In the genomic region with DNA sequence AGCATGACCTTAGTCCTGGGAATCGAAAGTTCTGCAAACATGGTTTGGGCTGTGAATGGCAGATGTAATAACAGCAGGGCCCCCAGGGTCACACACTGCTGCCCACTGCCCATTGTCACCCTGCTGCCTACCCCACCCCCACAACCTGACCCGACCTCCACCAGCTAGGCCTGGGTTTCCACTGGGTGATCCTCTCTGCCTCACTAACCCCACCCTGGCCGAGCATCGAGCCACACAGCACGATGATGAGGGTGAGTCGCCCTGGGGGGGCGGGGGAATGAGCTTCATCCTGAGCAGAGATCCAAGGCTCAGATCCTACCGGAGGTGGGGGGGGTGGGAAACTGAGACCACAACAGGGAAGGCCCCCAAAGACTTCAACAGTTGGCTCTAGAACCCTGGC, we compare ENCODE assay signal across 34 mouse cellular contexts. TPM values are rescaled to one million over a fixed set of nuclear protein-coding genes. Genes with fewer than 3 reads are reported as not detected.
DNase-seq lines count a peak whose midpoint lies in the region; ATAC-seq lines count a peak whose summit lies in the region.
"Had no signal": no experiment of that assay in that cellular context is flagged by ENCODE, and none has a peak within 500 bp of the region (broad histone marks: within the 10 kb centered on the region; RNA-seq: fewer than 3 reads in every experiment).

No protein-coding gene starts in this region.

- no peak overlapping the region for H3K27ac ChIP-seq in kidney, embryonic 16.5 days (ENCODE audit: low read length)
- H3K27ac ChIP-seq in limb, embryonic 10.5 days, result peak overlapping the region; percentile 94
- H3K27ac ChIP-seq: embryonic facial prominence, embryonic 12.5 days; intestine, embryonic 15.5 days; liver, embryonic 14.5 days; neural tube, embryonic 13.5 days had no signal

- no peaks in the 10 kb centered on the region for H3K36me3 ChIP-seq in kidney, embryonic 16.5 days (ENCODE audit: insufficient read depth, low read length)
- no peaks in the 10 kb centered on the region for H3K36me3 ChIP-seq in limb, embryonic 10.5 days
- H3K36me3 ChIP-seq: embryonic facial prominence, embryonic 12.5 days; heart, embryonic 15.5 days; intestine, embryonic 15.5 days; limb, embryonic 15.5 days; neural tube, embryonic 13.5 days had no signal

- ATAC-seq in kidney, embryonic 16.5 days (ENCODE audit: low FRiP score, low TSS enrichment), result peak; percentile 29; the same call in 1 of the 2 replicates
- ATAC-seq: hindbrain, embryonic 16.5 days; intestine, embryonic 15.5 days had no signal

- WGBS in kidney, embryonic 16.5 days, result 25% methylated on average over 8 of the region's 8 CpGs
- 82% methylated on average over 8 of the region's 8 CpGs for WGBS in limb, embryonic 10.5 days

- no peaks in the 10 kb centered on the region for H3K27me3 ChIP-seq in kidney, embryonic 16.5 days (ENCODE audit: insufficient read depth, low read length)
- no peaks in the 10 kb centered on the region for H3K27me3 ChIP-seq in limb, embryonic 10.5 days (ENCODE audit: low read depth, poor library complexity, severe bottlenecking)
- H3K27me3 ChIP-seq: embryonic facial prominence, embryonic 12.5 days; heart, embryonic 15.5 days; intestine, embryonic 15.5 days; limb, embryonic 15.5 days; neural tube, embryonic 13.5 days had no signal

- no peak overlapping the region for H3K4me2 ChIP-seq in kidney, embryonic 16.5 days (replicated peaks; ENCODE audit: low read depth, low read length)
- H3K4me2 ChIP-seq: embryonic facial prominence, embryonic 12.5 days; heart, embryonic 15.5 days; intestine, embryonic 15.5 days; limb, embryonic 15.5 days; lung, embryonic 14.5 days; neural tube, embryonic 13.5 days had no signal

- no peak overlapping the region for H3K4me3 ChIP-seq in kidney, embryonic 16.5 days (ENCODE audit: low read length)
- no peak overlapping the region for H3K4me3 ChIP-seq in limb, embryonic 10.5 days
- H3K4me3 ChIP-seq: embryonic facial prominence, embryonic 12.5 days; erythroblast, embryonic 14.5 days; heart, embryonic 15.5 days; intestine, embryonic 15.5 days; limb, embryonic 15.5 days; megakaryocyte, embryonic 14.5 days; neural tube, embryonic 13.5 days had no signal

- peak; percentile 87 for DNase-seq in heart, adult 11 months
- DNase-seq in heart, adult 18-20 months, result no peak
- no peak for DNase-seq in kidney, postnatal 4 days
- DNase-seq in NIH3T3 (ENCODE audit: low read depth), result peak; percentile 40
- DNase-seq in limb, embryonic 10.5 days (ENCODE audit: low spot score), result no peak
- DNase-seq in testis, postnatal 10 days (ENCODE audit: low spot score), result no peak
- DNase-seq: heart, postnatal 4 days; kidney, postnatal 36 days; lung, embryonic 14.5 days; lung, postnatal 36 days; midbrain, embryonic 14.5 days; right cerebral cortex, adult 18-20 months; right cerebral cortex, postnatal 4 days; thymus, postnatal 25 days had no signal

- H3K9ac ChIP-seq in kidney, embryonic 16.5 days (replicated peaks; ENCODE audit: low read length), result no peak overlapping the region
- H3K9ac ChIP-seq: embryonic facial prominence, embryonic 12.5 days; heart, embryonic 15.5 days; intestine, embryonic 15.5 days; limb, embryonic 15.5 days; liver, embryonic 14.5 days; lung, embryonic 14.5 days; neural tube, embryonic 13.5 days had no signal

- no peaks in the 10 kb centered on the region for H3K9me3 ChIP-seq in kidney, embryonic 16.5 days (ENCODE audit: low read length)
- no peaks in the 10 kb centered on the region for H3K9me3 ChIP-seq in limb, embryonic 10.5 days (replicated peaks)
- H3K9me3 ChIP-seq: embryonic facial prominence, embryonic 12.5 days; heart, embryonic 15.5 days; intestine, embryonic 15.5 days; limb, embryonic 15.5 days; megakaryocyte, embryonic 14.5 days; neural tube, embryonic 13.5 days had no signal

- H3K4me1 ChIP-seq in kidney, embryonic 16.5 days (ENCODE audit: insufficient read depth, low read length), result peaks cover 55% of the 10 kb centered on the region
- H3K4me1 ChIP-seq in limb, embryonic 10.5 days, result peaks cover 75% of the 10 kb centered on the region

RNA-seq across cellular contexts. Expression of a gene that starts 8.9 kb away (rescaled TPM):
- 1 to 10 TPM; 2.2 to 2.6 TPM for total RNA-seq in heart, adult 18-20 months (2021)
- polyA plus RNA-seq in kidney, embryonic 16.5 days (2015; fragmentation: Nextera tagmentation; extraction: Ambion mirVana), result 7.5 and 8.3 TPM in 2 replicates
- polyA plus RNA-seq in limb, embryonic 10.5 days (2016; fragmentation: Nextera tagmentation; extraction: Ambion mirVana), result 0.26 and 0.64 TPM in 2 replicates
- total RNA-seq: granulocyte monocyte progenitor cell, adult 5-6 weeks; MEL had no signal
- polyA plus RNA-seq: erythroblast, embryonic 14.5 days had no signal

RNA-seq across cellular contexts. Expression of a gene that starts 13.0 kb away (rescaled TPM):
- total RNA-seq in heart, adult 18-20 months (2021), result under 1 TPM in 1 of 2 experiments, not detected in 1; 0.13 TPM
- polyA plus RNA-seq in kidney, embryonic 16.5 days (2015; fragmentation: Nextera tagmentation; extraction: Ambion mirVana), result 0.32 and 0.42 TPM in 2 replicates
- not detected in 2 replicates for polyA plus RNA-seq in limb, embryonic 10.5 days (2016; fragmentation: Nextera tagmentation; extraction: Ambion mirVana)
- total RNA-seq: adrenal gland, postnatal 36 days; granulocyte monocyte progenitor cell, adult 5-6 weeks; left cerebral cortex, adult 18-20 months; left cerebral cortex, postnatal 36 days; MEL had no signal
- polyA plus RNA-seq: cortical plate, adult 2 months; erythroblast, embryonic 14.5 days; forebrain, embryonic 14.5 days; frontal cortex, adult 2 months; liver, embryonic 14.5 days; lung, embryonic 14.5 days; midbrain, embryonic 14.5 days; neural tube, embryonic 13.5 days; stomach, embryonic 14.5 days had no signal

RNA-seq across cellular contexts. Expression of a gene that starts 27.4 kb away (rescaled TPM):
- total RNA-seq in heart, adult 18-20 months (2021), result not detected
- polyA plus RNA-seq in kidney, embryonic 16.5 days (2015; fragmentation: Nextera tagmentation; extraction: Ambion mirVana), result 3.1 TPM in 2 replicates
- polyA plus RNA-seq in limb, embryonic 10.5 days (2016; fragmentation: Nextera tagmentation; extraction: Ambion mirVana), result 0.58 and 0.68 TPM in 2 replicates
- total RNA-seq: granulocyte monocyte progenitor cell, adult 5-6 weeks; MEL had no signal
- polyA plus RNA-seq: erythroblast, embryonic 14.5 days had no signal

RNA-seq across cellular contexts. Expression of a gene that starts 38.2 kb away (rescaled TPM):
- total RNA-seq in heart, adult 18-20 months (2021), result not detected
- 1.2 and 1.3 TPM in 2 replicates for polyA plus RNA-seq in kidney, embryonic 16.5 days (2015; fragmentation: Nextera tagmentation; extraction: Ambion mirVana)
- polyA plus RNA-seq in limb, embryonic 10.5 days (2016; fragmentation: Nextera tagmentation; extraction: Ambion mirVana), result 0.53 and 1.7 TPM in 2 replicates
- total RNA-seq: gastrocnemius, adult 8-10 months; heart, postnatal 4 days had no signal
- polyA plus RNA-seq: erythroblast, embryonic 14.5 days had no signal

Comparison
In these comparisons a context has a peak if more than half of its experiments do, and no peak if none do; other contexts are left out.
1. DNase-seq: peak in heart, adult 11 months (single experiment) and NIH3T3 (single experiment); none in heart, adult 18-20 months (0 of 2), kidney, postnatal 4 days (0 of 2), limb, embryonic 10.5 days (single experiment) and testis, postnatal 10 days (single experiment).